19 mouse cellular contexts compared by ENCODE assay signal in the genomic region with DNA sequence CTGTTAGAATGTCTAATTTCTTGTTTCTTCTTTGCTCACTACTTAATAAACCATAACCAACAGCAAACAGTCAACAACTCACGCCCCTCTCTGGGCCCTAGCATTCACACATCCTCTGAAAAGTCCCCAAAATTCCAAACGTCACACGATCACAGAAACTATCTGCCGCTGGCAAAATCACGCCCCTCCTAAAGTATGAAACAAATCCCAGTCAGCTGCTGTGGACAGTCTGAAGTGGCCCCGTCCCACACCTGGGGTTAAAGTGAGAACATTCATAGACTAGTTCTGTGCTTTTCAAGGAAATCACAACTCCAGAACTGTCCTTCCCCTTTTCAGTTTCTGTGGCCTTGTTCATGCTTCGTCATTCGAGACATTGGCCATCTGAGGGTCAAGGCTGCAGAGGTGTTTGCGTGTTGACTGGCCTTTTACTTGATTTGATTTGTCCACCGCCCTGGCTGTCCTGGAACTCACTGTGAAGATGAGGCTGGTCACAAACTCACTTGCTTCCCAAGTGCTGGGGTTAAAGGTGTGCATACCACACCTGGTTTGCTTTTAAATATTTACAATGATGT. TPM values are rescaled to one million over a fixed set of nuclear protein-coding genes. Genes with fewer than 3 reads are reported as not detected.
DNase-seq lines count a peak whose midpoint lies in the region; ATAC-seq and TF ChIP-seq lines count a peak whose summit lies in the region.
"Had no signal": no experiment of that assay in that cellular context is flagged by ENCODE, and none has a peak within 500 bp of the region (broad histone marks: within the 10 kb centered on the region; RNA-seq: fewer than 3 reads in every experiment).

No protein-coding gene starts in this region.

- no peak for TF ChIP-seq CTCF in lung, postnatal 0 days (IDR thresholded peaks at IDR 0.05)
- no peak for TF ChIP-seq CTCF in lung, adult 2 months (IDR thresholded peaks at IDR 0.05; ENCODE audit: insufficient read depth, low read length)
- no peak for TF ChIP-seq CTCF in liver, postnatal 0 days (IDR thresholded peaks at IDR 0.05; ENCODE audit: low read depth)

- H3K27ac ChIP-seq in lung, postnatal 0 days (ENCODE audit: low read length) = 0 out of 2 replicates have a peak overlapping the region, but pooled peaks have one; percentile 12
- H3K27ac ChIP-seq in liver, postnatal 0 days (ENCODE audit: low read depth) = peak overlapping the region; percentile 96
- peak overlapping the region; percentile 64 for H3K27ac ChIP-seq in stomach, embryonic 16.5 days (ENCODE audit: low read length)
- H3K27ac ChIP-seq: embryonic facial prominence, embryonic 15.5 days; hindbrain, embryonic 13.5 days; layer of hippocampus, adult 2 months; limb, embryonic 13.5 days; midbrain, embryonic 10.5 days; neural tube, embryonic 15.5 days had no signal

- 76% methylated on average over 10 of the region's 10 CpGs for WGBS in lung, postnatal 0 days
- 67% methylated on average over 10 of the region's 10 CpGs for WGBS in lung, adult 2 months
- WGBS in liver, postnatal 0 days (ENCODE audit: insufficient replicate concordance) = 64% methylated on average over 10 of the region's 10 CpGs
- 76% methylated on average over 10 of the region's 10 CpGs for WGBS in stomach, embryonic 16.5 days

- H3K4me1 ChIP-seq in lung, postnatal 0 days (ENCODE audit: insufficient read depth, low read depth, low read length) = peaks cover 8% of the 10 kb centered on the region; the same call in 1 of the 2 replicates
- peaks cover 2% of the 10 kb centered on the region; the same call in 1 of the 2 replicates for H3K4me1 ChIP-seq in lung, adult 2 months (ENCODE audit: control insufficient read depth, insufficient read depth, low read length)
- peaks cover 43% of the 10 kb centered on the region for H3K4me1 ChIP-seq in liver, postnatal 0 days (ENCODE audit: insufficient read depth)
- peaks cover 37% of the 10 kb centered on the region for H3K4me1 ChIP-seq in stomach, embryonic 16.5 days (ENCODE audit: control insufficient read depth, insufficient read depth, low read length)

- no peak for ATAC-seq in lung, postnatal 0 days
- ATAC-seq in liver, postnatal 0 days = no peak
- no peak for ATAC-seq in stomach, embryonic 16.5 days (ENCODE audit: insufficient read depth, low FRiP score)

- DNase-seq in adrenal gland, adult 2 months = peak; percentile 74
- DNase-seq in adrenal gland, postnatal 4 days (ENCODE audit: low spot score in 2 of 2) = no peak
- peak; percentile 34 for DNase-seq in lung, postnatal 0 days (ENCODE audit: low spot score)
- no peak for DNase-seq in lung, adult 2 months
- no peak for DNase-seq in liver, postnatal 0 days
- no peak for DNase-seq in B cell, adult 2 months
- no peak for DNase-seq in frontal cortex, postnatal 10 days (ENCODE audit: low spot score in 2 of 2)
- DNase-seq: cerebellum, postnatal 10 days; gastrocnemius, postnatal 14 days; heart, postnatal 14 days; kidney, postnatal 10 days had no signal

- no peak for TF ChIP-seq EP300 in lung, postnatal 0 days (IDR thresholded peaks at IDR 0.05)
- TF ChIP-seq EP300 in liver, postnatal 0 days (IDR thresholded peaks at IDR 0.05; ENCODE audit: low read depth) = no peak

- TF ChIP-seq POLR2A in lung, adult 2 months (IDR thresholded peaks at IDR 0.05; ENCODE audit: borderline replicate concordance, extremely low read depth, low read depth, low read length) = no peak

- H3K9me3 ChIP-seq in lung, postnatal 0 days (ENCODE audit: low read length) = no peaks in the 10 kb centered on the region
- H3K9me3 ChIP-seq in liver, postnatal 0 days (ENCODE audit: low read length) = no peaks in the 10 kb centered on the region
- H3K9me3 ChIP-seq in stomach, embryonic 16.5 days (replicated peaks; ENCODE audit: control insufficient read depth, low read length) = no peaks in the 10 kb centered on the region
- H3K9me3 ChIP-seq: embryonic facial prominence, embryonic 15.5 days; heart, embryonic 10.5 days; hindbrain, embryonic 13.5 days; limb, embryonic 13.5 days; midbrain, embryonic 10.5 days; neural tube, embryonic 15.5 days had no signal

- H3K4me2 ChIP-seq in lung, postnatal 0 days (replicated peaks; ENCODE audit: low read depth, low read length) = no peak overlapping the region
- no peak overlapping the region for H3K4me2 ChIP-seq in liver, postnatal 0 days (ENCODE audit: low read depth, low read length)
- H3K4me2 ChIP-seq in stomach, embryonic 16.5 days (ENCODE audit: low read depth, low read length) = peak overlapping the region; percentile 7; the same call in 1 of the 2 replicates
- H3K4me2 ChIP-seq: embryonic facial prominence, embryonic 15.5 days; hindbrain, embryonic 13.5 days; limb, embryonic 13.5 days; neural tube, embryonic 15.5 days had no signal

- H3K4me3 ChIP-seq in lung, postnatal 0 days (ENCODE audit: low read depth, low read length) = no peak overlapping the region
- no peak overlapping the region for H3K4me3 ChIP-seq in lung, adult 2 months (replicated peaks; ENCODE audit: extremely low read depth, low read depth, low read length)
- no peak overlapping the region for H3K4me3 ChIP-seq in liver, postnatal 0 days (ENCODE audit: low read depth, low read length)
- H3K4me3 ChIP-seq in stomach, embryonic 16.5 days (replicated peaks; ENCODE audit: low read length) = no peak overlapping the region
- H3K4me3 ChIP-seq: embryonic facial prominence, embryonic 15.5 days; heart, embryonic 10.5 days; hindbrain, embryonic 13.5 days; layer of hippocampus, adult 2 months; limb, embryonic 13.5 days; midbrain, embryonic 10.5 days; neural tube, embryonic 15.5 days had no signal

- no peaks in the 10 kb centered on the region for H3K27me3 ChIP-seq in lung, postnatal 0 days (replicated peaks; ENCODE audit: insufficient read depth, low read length)
- H3K27me3 ChIP-seq in liver, postnatal 0 days (ENCODE audit: insufficient read depth, low read length) = no peaks in the 10 kb centered on the region
- no peaks in the 10 kb centered on the region for H3K27me3 ChIP-seq in stomach, embryonic 16.5 days (ENCODE audit: control insufficient read depth, insufficient read depth, low read length)
- H3K27me3 ChIP-seq: embryonic facial prominence, embryonic 15.5 days; hindbrain, embryonic 13.5 days; limb, embryonic 13.5 days; neural tube, embryonic 15.5 days had no signal

- peaks cover 3% of the 10 kb centered on the region; the same call in 1 of the 2 replicates for H3K36me3 ChIP-seq in lung, postnatal 0 days (ENCODE audit: insufficient read depth, low read length)
- H3K36me3 ChIP-seq in liver, postnatal 0 days (replicated peaks; ENCODE audit: insufficient read depth, low read length) = peaks cover 27% of the 10 kb centered on the region
- H3K36me3 ChIP-seq in stomach, embryonic 16.5 days (ENCODE audit: control insufficient read depth, insufficient read depth, low read length) = peaks cover 10% of the 10 kb centered on the region

- H3K9ac ChIP-seq in lung, postnatal 0 days (replicated peaks; ENCODE audit: low read depth) = no peak overlapping the region
- H3K9ac ChIP-seq in liver, postnatal 0 days (replicated peaks) = no peak overlapping the region
- 0 out of 2 replicates have a peak overlapping the region, but pooled peaks have one; percentile 32 for H3K9ac ChIP-seq in stomach, embryonic 16.5 days (ENCODE audit: low read length)
- H3K9ac ChIP-seq: embryonic facial prominence, embryonic 15.5 days; hindbrain, embryonic 13.5 days; limb, embryonic 13.5 days; neural tube, embryonic 15.5 days had no signal

RNA-seq across cellular contexts. Expression of a gene that starts 5.1 kb away (rescaled TPM):
- 100 to 1,000 TPM in 1 of 2 experiments, 10 to 100 TPM in 1; 61.6 to 210 TPM for total RNA-seq in adrenal gland, adult 2 months (2021)
- 79.5 and 143 TPM in 2 replicates for polyA plus RNA-seq in adrenal gland, adult 2 months (2012; rRNA removed)
- 10 to 100 TPM; 26.7 to 31.9 TPM for total RNA-seq in adrenal gland, postnatal 4 days (2021)
- 52.2 and 56.8 TPM in 2 replicates for polyA plus RNA-seq in lung, postnatal 0 days (2015; fragmentation: Nextera tagmentation; extraction: Ambion mirVana)
- polyA plus RNA-seq in lung, adult 2 months (2012; rRNA removed) = 84.2 and 87.2 TPM in 2 replicates
- polyA plus RNA-seq in liver, postnatal 0 days (2015; fragmentation: Nextera tagmentation; extraction: Ambion mirVana) = 13.2 and 13.3 TPM in 2 replicates
- polyA plus RNA-seq in stomach, embryonic 16.5 days (2015; fragmentation: Nextera tagmentation; extraction: Ambion mirVana) = 62.2 and 69.3 TPM in 2 replicates

RNA-seq across cellular contexts. Expression of a gene that starts 31.8 kb away (rescaled TPM):
- total RNA-seq in adrenal gland, adult 2 months (2021) = 1 to 10 TPM; 1.9 to 3.7 TPM
- polyA plus RNA-seq in adrenal gland, adult 2 months (2012; rRNA removed) = 1.4 and 1.5 TPM in 2 replicates
- total RNA-seq in adrenal gland, postnatal 4 days (2021) = 10 to 100 TPM; 19.6 to 22.8 TPM
- 13.4 and 15.7 TPM in 2 replicates for polyA plus RNA-seq in lung, postnatal 0 days (2015; fragmentation: Nextera tagmentation; extraction: Ambion mirVana)
- polyA plus RNA-seq in lung, adult 2 months (2012; rRNA removed) = 2.9 and 3.2 TPM in 2 replicates
- polyA plus RNA-seq in liver, postnatal 0 days (2015; fragmentation: Nextera tagmentation; extraction: Ambion mirVana) = 38.4 and 41.4 TPM in 2 replicates
- polyA plus RNA-seq in stomach, embryonic 16.5 days (2015; fragmentation: Nextera tagmentation; extraction: Ambion mirVana) = 83.7 and 87.5 TPM in 2 replicates

Comparison
In these comparisons a context has a peak if more than half of its experiments do, and no peak if none do; other contexts are left out.
1. DNase-seq: peak in adrenal gland, adult 2 months (single experiment) and lung, postnatal 0 days (single experiment); none in adrenal gland, postnatal 4 days (0 of 2), lung, adult 2 months (single experiment), liver, postnatal 0 days (single experiment), B cell, adult 2 months (0 of 2) and frontal cortex, postnatal 10 days (0 of 2).
2. H3K27ac ChIP-seq: peak in every context shown above with its lines; median percentile 96 in liver, postnatal 0 days; 64 in stomach, embryonic 16.5 days; 12 in lung, postnatal 0 days.